Mouse (Mus musculus) neural tube, embryonic 12.5 days (tissue): Measurements from ENCODE around the gene Exog. TPM values are rescaled to one million over a fixed set of nuclear protein-coding genes. Genes with fewer than 3 reads are reported as not detected.

Source experiments
- ATAC-seq: fragments of 200-750 bp; cut with Nextera tagmentation; 2 replicates; pipeline ENCODE4 v1.8.0; 2017; ENCODE audit warnings: low read depth, mild to moderate bottlenecking, moderate TSS enrichment, moderate library complexity; ENCODE audit not compliant: low FRiP score
- H3K27ac ChIP-seq: fragments of 300-500 bp; sonication (generic); 2 replicates; pipeline ENCODE4 v1.5.1; 2016
- H3K27me3 ChIP-seq: fragments of 300-500 bp; sonication (generic); replicated peaks from 2 replicates; pipeline ENCODE4 v1.6.1; 2016; ENCODE audit warnings: mild to moderate bottlenecking
- H3K36me3 ChIP-seq: fragments of 300-500 bp; sonication (generic); 2 replicates; pipeline ENCODE4 v1.6.1; 2016; ENCODE audit warnings: mild to moderate bottlenecking
- H3K4me1 ChIP-seq: fragments of 300-500 bp; sonication (generic); 2 replicates; pipeline ENCODE4 v1.6.1; 2016
- H3K4me2 ChIP-seq: fragments of 300-500 bp; sonication (generic); replicated peaks from 2 replicates; pipeline ENCODE4 v1.6.1; 2016; ENCODE audit warnings: mild to moderate bottlenecking
- H3K4me3 ChIP-seq: fragments of 300-500 bp; sonication (generic); 2 replicates; pipeline ENCODE4 v1.5.1; 2016
- H3K9ac ChIP-seq: fragments of 300-500 bp; sonication (generic); 2 replicates; pipeline ENCODE4 v1.6.1; 2016; ENCODE audit warnings: mild to moderate bottlenecking
- H3K9me3 ChIP-seq: fragments of 300-500 bp; sonication (generic); 2 replicates; pipeline ENCODE4 v1.6.1; 2016; ENCODE audit warnings: mild to moderate bottlenecking
- WGBS: fragments of 180-500 bp; shearing (Covaris S2); methylation state at CpG from one replicate; pipeline ENCODE4 v1.1.7; 2016; 5-methylcytosine and 5-hydroxymethylcytosine counted together
- polyA plus RNA-seq: library from polyadenylated mRNA; unstranded; fragments of >200 nt; fragmentation: Nextera tagmentation; extraction: Ambion mirVana; gene quantifications from 2 replicates; pipeline ENCODE4 v1.2.1, GENCODE M21; 2016

Exog gene
- polyA plus RNA-seq, 1 experiment from 2014 or later, result 44.4 TPM

DNA sequence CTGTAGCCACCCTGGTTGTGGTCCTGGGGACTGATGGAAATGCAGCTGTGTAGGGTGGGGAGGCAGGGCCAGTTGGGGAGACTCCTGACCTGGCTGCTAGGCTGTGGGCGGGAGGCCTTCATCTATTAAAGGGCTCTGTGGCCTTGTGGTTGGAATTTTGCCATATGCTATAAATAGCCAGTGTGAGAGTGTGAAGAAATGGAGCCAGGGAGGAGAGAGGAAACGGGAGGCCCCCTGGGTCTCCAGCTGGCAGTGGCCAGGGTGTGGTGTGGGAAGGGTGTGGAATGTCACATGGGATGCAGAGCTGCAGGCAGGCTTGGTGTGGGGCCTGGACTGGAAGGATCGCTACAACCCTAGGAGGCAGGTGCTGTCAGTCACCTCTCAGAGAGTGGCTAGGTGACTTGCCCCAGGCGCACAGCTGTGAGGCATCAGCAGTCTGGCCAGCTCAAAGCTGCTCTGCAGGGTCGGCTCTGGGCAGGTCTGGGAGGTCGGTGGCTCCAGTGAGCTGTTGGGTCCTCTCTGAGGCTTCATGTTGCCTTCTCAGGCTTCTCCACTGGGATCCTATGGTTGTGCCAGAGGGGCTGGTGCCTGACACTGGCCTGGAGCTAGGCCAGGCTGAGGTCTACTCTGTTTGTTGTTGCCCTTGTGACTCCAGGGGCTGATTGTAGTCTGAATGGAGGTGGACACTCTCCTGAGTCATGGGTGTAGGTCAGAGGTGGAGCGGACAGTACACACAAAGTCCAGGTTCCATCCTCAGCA, 19.3 kb upstream of the Exog start:
- H3K4me1 ChIP-seq, result peaks cover 22% of the 10 kb centered on the region
- peaks cover 32% of the 10 kb centered on the region for H3K36me3 ChIP-seq
- no peaks in the 10 kb centered on the region for H3K9me3 ChIP-seq
- no peak overlapping the region for H3K9ac ChIP-seq
- WGBS, result 65% methylated on average over 6 of the region's 7 CpGs
- H3K4me2 ChIP-seq, result no peak overlapping the region
- peak; percentile 34; the same call in 1 of the 2 replicates for ATAC-seq
- no peak overlapping the region for H3K27ac ChIP-seq
- H3K4me3 ChIP-seq, result no peak overlapping the region
- no peaks in the 10 kb centered on the region for H3K27me3 ChIP-seq

DNA sequence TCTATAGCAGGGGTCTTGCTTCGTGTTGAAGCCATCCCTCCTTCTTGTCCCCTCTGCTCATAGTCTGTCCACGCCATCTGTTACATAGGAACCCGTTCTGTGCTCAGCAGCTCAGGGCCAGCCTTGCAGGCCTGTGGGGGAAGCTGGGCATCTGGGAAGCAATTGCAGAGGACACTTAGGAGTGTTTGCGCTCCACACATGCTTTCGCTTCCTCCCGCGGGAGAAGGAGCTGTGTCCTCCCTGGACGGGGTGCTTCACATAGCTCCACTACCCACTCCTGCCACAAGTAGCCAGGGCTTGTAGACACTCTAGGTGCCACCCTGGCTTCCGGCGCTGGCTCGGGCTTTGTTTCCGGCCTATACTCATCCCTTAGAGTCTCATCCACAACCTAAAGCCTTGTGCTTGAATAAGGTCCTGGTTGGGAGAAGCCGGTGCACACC, 18.7 kb upstream of the Exog start:
- no peak overlapping the region for H3K4me3 ChIP-seq
- no peak overlapping the region for H3K4me2 ChIP-seq
- H3K27me3 ChIP-seq, result no peaks in the 10 kb centered on the region
- peaks cover 22% of the 10 kb centered on the region for H3K4me1 ChIP-seq
- ATAC-seq, result no peak
- 84% methylated on average over 13 of the region's 13 CpGs for whole genome bisulfite sequencing
- H3K27ac ChIP-seq, result peak overlapping the region; percentile 27; the same call in 1 of the 2 replicates
- peaks cover 36% of the 10 kb centered on the region for H3K36me3 ChIP-seq
- no peak overlapping the region for H3K9ac ChIP-seq
- H3K9me3 ChIP-seq, result no peaks in the 10 kb centered on the region

- H3K9ac ChIP-seq, result no peak overlapping the region
- H3K27ac ChIP-seq, result peak overlapping the region; percentile 27; the same call in 1 of the 2 replicates
- H3K4me3 ChIP-seq, result no peak overlapping the region
- no peak for ATAC-seq
- H3K27me3 ChIP-seq, result no peaks in the 10 kb centered on the region
- 80% methylated on average over 7 of the region's 7 CpGs for WGBS
- H3K9me3 ChIP-seq, result no peaks in the 10 kb centered on the region
- H3K36me3 ChIP-seq, result peaks cover 40% of the 10 kb centered on the region
- H3K4me2 ChIP-seq, result no peak overlapping the region
- peaks cover 22% of the 10 kb centered on the region for H3K4me1 ChIP-seq
Measured at GRCm38 (mm10) chr9:119426483-119426882, 18.3 kb upstream of the Exog start.

- no peaks in the 10 kb centered on the region for H3K9me3 ChIP-seq
- 62% methylated on average over 7 of the region's 7 CpGs for WGBS
- peaks cover 12% of the 10 kb centered on the region for H3K4me1 ChIP-seq
- no peak overlapping the region for H3K27ac ChIP-seq
- H3K4me3 ChIP-seq, result no peak overlapping the region
- no peaks in the 10 kb centered on the region for H3K27me3 ChIP-seq
- peaks cover 73% of the 10 kb centered on the region for H3K36me3 ChIP-seq
- peak; percentile 39; the same call in 1 of the 2 replicates for ATAC-seq
- no peak overlapping the region for H3K4me2 ChIP-seq
- H3K9ac ChIP-seq, result no peak overlapping the region
Measured at GRCm38 (mm10) chr9:119430311-119430710, 14.4 kb upstream of the Exog start.

DNA sequence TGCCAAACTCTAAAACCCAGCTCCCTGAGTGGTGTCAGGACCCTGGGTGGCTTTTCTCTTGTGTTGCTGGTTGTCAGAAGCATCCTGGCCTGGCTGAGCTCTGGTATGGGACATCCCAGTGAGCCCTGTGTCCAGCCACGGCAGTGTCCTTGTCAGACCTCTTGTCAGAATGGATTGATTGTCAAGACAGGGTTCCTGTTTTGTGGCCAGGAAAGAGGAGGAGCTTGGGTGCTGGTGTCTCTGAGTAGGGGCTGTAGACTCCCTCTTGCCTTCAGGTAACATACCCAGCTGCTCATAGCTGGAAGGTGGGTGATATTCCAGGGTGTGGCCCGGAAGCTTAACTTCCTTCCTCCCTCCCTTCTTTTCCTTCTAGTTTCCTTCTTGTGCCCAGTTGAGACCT, 8.9 kb upstream of the Exog start:
- Histone ChIP-seq H3K4me2 (no peak overlapping the region), H3K9ac (no peak overlapping the region), H3K36me3 (peaks cover 82% of the 10 kb centered on the region), H3K4me3 (no peak overlapping the region), H3K27me3 (no peaks in the 10 kb centered on the region), H3K4me1 (no peaks in the 10 kb centered on the region), H3K9me3 (no peaks in the 10 kb centered on the region), H3K27ac (no peak overlapping the region)
- 87% methylated on average over 2 of the region's 2 CpGs for WGBS
- no peak for ATAC-seq

DNA sequence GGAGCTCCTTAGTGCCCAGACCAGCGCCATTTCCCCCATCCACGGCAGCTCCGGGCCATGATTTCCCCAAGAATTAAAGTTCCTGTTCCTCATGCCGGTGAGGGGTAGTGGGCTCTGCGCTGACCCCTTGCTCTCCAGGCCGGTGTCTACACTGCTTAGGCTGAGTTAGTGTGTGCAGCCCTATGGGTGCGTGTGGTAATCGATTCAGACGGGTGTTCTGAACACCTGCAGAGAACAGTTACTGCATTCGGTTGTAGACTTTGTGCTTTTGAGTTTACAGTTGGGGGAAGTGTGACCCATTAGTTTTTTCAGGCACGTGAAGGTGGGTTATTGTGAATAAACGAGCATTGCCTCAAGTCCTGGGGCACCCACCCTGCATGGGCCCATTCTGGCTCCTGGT, 6.7 kb upstream of the Exog start:
- Histone ChIP-seq H3K27me3 (no peaks in the 10 kb centered on the region), H3K4me1 (no peaks in the 10 kb centered on the region), H3K9ac (no peak overlapping the region), H3K9me3 (no peaks in the 10 kb centered on the region), H3K27ac (no peak overlapping the region), H3K36me3 (peaks cover 61% of the 10 kb centered on the region), H3K4me2 (no peak overlapping the region), H3K4me3 (no peak overlapping the region)
- no peak for ATAC-seq
- 90% methylated on average over 12 of the region's 12 CpGs for WGBS

DNA sequence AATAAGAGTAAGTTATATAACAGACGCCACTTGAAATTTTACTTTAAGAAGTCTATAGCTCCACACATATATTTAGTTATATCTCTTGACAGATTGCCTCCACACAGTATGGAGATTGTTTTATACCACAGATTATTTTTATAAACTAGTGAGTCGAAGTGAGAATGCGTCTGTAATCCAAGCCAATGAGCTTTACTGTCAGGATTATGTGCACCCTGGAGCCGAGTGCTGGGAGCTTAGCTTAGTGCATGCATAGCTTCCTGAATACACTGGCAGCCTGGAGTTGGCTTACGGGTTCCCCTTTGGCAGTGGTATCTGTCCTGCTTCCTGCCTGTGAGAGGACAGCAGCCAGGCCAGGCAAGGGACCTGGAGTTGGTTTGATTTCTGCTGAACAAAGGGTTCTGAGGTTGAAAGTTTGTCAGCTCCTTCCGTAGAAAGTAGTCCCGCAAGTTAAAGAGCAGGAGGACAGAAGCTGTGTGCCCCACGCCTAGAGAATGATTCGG, 6.2 kb upstream of the Exog start:
- ATAC-seq, result no peak
- H3K4me3 ChIP-seq, result no peak overlapping the region
- H3K4me1 ChIP-seq, result no peaks in the 10 kb centered on the region
- 94% methylated on average over 9 of the region's 9 CpGs for WGBS
- H3K9ac ChIP-seq, result no peak overlapping the region
- H3K9me3 ChIP-seq, result no peaks in the 10 kb centered on the region
- no peak overlapping the region for H3K27ac ChIP-seq
- no peak overlapping the region for H3K4me2 ChIP-seq
- H3K36me3 ChIP-seq, result peaks cover 58% of the 10 kb centered on the region
- H3K27me3 ChIP-seq, result no peaks in the 10 kb centered on the region

- Histone ChIP-seq H3K4me3 (peak overlapping the region; percentile 68), H3K36me3 (peaks cover 39% of the 10 kb centered on the region), H3K27ac (no peak overlapping the region), H3K9ac (peak overlapping the region; percentile 85), H3K4me1 (peaks cover 13% of the 10 kb centered on the region), H3K9me3 (no peaks in the 10 kb centered on the region), H3K4me2 (peak overlapping the region; percentile 92), H3K27me3 (no peaks in the 10 kb centered on the region)
- no peak for ATAC-seq
- 45% methylated on average over 6 of the region's 6 CpGs for WGBS
Measured at GRCm38 (mm10) chr9:119445737-119446136, 994 bp downstream of the Exog start.

- Histone ChIP-seq H3K4me3 (no peak overlapping the region), H3K9me3 (no peaks in the 10 kb centered on the region), H3K36me3 (peaks cover 39% of the 10 kb centered on the region), H3K27ac (no peak overlapping the region), H3K9ac (no peak overlapping the region), H3K4me1 (no peaks in the 10 kb centered on the region), H3K4me2 (no peak overlapping the region), H3K27me3 (no peaks in the 10 kb centered on the region)
- WGBS, result 90% methylated on average over 14 of the region's 14 CpGs
- no peak for ATAC-seq
Measured at GRCm38 (mm10) chr9:119455967-119456366, 11.2 kb downstream of the Exog start.

DNA sequence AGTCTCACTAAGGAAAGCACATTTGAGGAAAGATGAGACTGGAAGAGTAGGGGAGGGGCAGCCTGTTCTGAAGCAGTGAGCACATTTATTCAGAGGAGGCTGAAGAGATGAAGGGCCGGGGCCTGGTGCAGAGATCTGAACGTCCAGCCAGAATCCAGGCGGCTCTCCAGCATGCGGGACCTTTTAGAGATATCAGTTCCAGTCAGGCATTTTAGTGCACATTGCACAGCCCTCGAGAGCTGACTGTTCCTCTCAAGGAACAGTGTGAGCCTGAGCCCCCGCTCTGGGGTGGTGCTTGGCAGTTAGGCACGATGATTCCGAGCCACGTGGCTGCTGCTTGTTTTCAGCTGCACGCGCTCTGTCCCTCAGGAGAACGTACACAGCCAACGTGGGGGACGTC, 12.4 kb downstream of the Exog start:
- 93% methylated on average over 14 of the region's 14 CpGs for WGBS
- no peaks in the 10 kb centered on the region for H3K4me1 ChIP-seq
- H3K9ac ChIP-seq, result no peak overlapping the region
- no peak overlapping the region for H3K4me3 ChIP-seq
- H3K27ac ChIP-seq, result no peak overlapping the region
- H3K36me3 ChIP-seq, result peaks cover 30% of the 10 kb centered on the region
- ATAC-seq, result no peak
- no peaks in the 10 kb centered on the region for H3K27me3 ChIP-seq
- H3K9me3 ChIP-seq, result no peaks in the 10 kb centered on the region
- H3K4me2 ChIP-seq, result no peak overlapping the region

- 52% methylated on average over 8 of the region's 8 CpGs for WGBS
- peak; percentile 61; the same call in 1 of the 2 replicates for ATAC-seq
- Histone ChIP-seq H3K36me3 (peaks cover 51% of the 10 kb centered on the region), H3K4me3 (no peak overlapping the region), H3K9me3 (no peaks in the 10 kb centered on the region), H3K4me1 (no peaks in the 10 kb centered on the region), H3K27ac (no peak overlapping the region), H3K27me3 (no peaks in the 10 kb centered on the region), H3K4me2 (no peak overlapping the region), H3K9ac (no peak overlapping the region)
Measured at GRCm38 (mm10) chr9:119460410-119460809, 15.7 kb downstream of the Exog start.

- H3K4me1 ChIP-seq, result no peaks in the 10 kb centered on the region
- no peak overlapping the region for H3K4me3 ChIP-seq
- WGBS, result 83% methylated on average over 6 of the region's 6 CpGs
- H3K9me3 ChIP-seq, result no peaks in the 10 kb centered on the region
- no peak overlapping the region for H3K9ac ChIP-seq
- no peak overlapping the region for H3K27ac ChIP-seq
- no peak for ATAC-seq
- no peak overlapping the region for H3K4me2 ChIP-seq
- peaks cover 58% of the 10 kb centered on the region for H3K36me3 ChIP-seq
- H3K27me3 ChIP-seq, result no peaks in the 10 kb centered on the region
Measured at GRCm38 (mm10) chr9:119465056-119465455, 20.3 kb downstream of the Exog start.

GRCm38 (mm10) chr9:119465595-119465994, 20.9 kb downstream of the Exog start:
- Histone ChIP-seq H3K9ac (no peak overlapping the region), H3K4me2 (no peak overlapping the region), H3K4me1 (no peaks in the 10 kb centered on the region), H3K27ac (no peak overlapping the region), H3K36me3 (peaks cover 59% of the 10 kb centered on the region), H3K9me3 (no peaks in the 10 kb centered on the region), H3K4me3 (no peak overlapping the region), H3K27me3 (no peaks in the 10 kb centered on the region)
- ATAC-seq, result no peak
- 62% methylated on average over 7 of the region's 7 CpGs for WGBS
